Mouse (Mus musculus) heart, adult 2 months (tissue): ENCODE data around the gene Ccdc153.

ENCODE experiments used
- EP300 ChIP-seq: fragments of 200-500 bp; IDR thresholded peaks from 2 replicates; pipeline ENCODE4 v1.6.1; 2011; ENCODE audit warnings: low read depth, low read length, control low read depth; ENCODE audit not compliant: insufficient read depth
- POLR2A ChIP-seq: fragments of 200-500 bp; IDR thresholded peaks from 2 replicates; pipeline ENCODE4 v1.6.1; 2011; ENCODE audit warnings: mild to moderate bottlenecking, low read depth, low read length, control low read depth; ENCODE audit not compliant: insufficient read depth

GRCm38 (mm10) chr9:44237128-44237527, 3.3 kb upstream of the Ccdc153 start:
- TF ChIP-seq POLR2A, result no peak
- no peak for TF ChIP-seq EP300
